Mouse (Mus musculus) embryonic facial prominence, embryonic 11.5 days (tissue): Measurements from ENCODE around the gene Nfe2l2. TPM values are rescaled to one million over a fixed set of nuclear protein-coding genes. Genes with fewer than 3 reads are reported as not detected.

Experiments
- ATAC-seq: fragments of 200-750 bp; cut with Nextera tagmentation; replicated peaks from 2 replicates; pipeline ENCODE4 v1.8.0; 2017; ENCODE audit warnings: low read depth; ENCODE audit not compliant: insufficient number of reproducible peaks, low FRiP score, low TSS enrichment
- DNase-seq: peaks from one replicate; pipeline ENCODE4 v3.0.0-alpha.2; 2015; ENCODE audit warnings: low spot score
- H3K27ac ChIP-seq: fragments of 300-500 bp; sonication (generic); replicated peaks from 2 replicates; pipeline ENCODE4 v1.5.1; 2014; ENCODE audit warnings: mild to moderate bottlenecking, low read depth, low read length, control low read depth
- H3K27me3 ChIP-seq: fragments of 300-500 bp; sonication (generic); 2 replicates; pipeline ENCODE4 v1.6.1; 2014; ENCODE audit warnings: mild to moderate bottlenecking, low read length, moderate library complexity, mixed read lengths; ENCODE audit not compliant: control insufficient read depth, insufficient read depth
- H3K36me3 ChIP-seq: fragments of 300-500 bp; sonication (generic); replicated peaks from 2 replicates; pipeline ENCODE4 v1.6.1; 2014; ENCODE audit warnings: low read depth, mild to moderate bottlenecking, low read length, moderate library complexity, mixed read lengths; ENCODE audit not compliant: control insufficient read depth, insufficient read depth
- H3K4me1 ChIP-seq: fragments of 300-500 bp; sonication (generic); 2 replicates; pipeline ENCODE4 v1.6.1; 2014; ENCODE audit warnings: low read length, mixed read lengths; ENCODE audit not compliant: control insufficient read depth, insufficient read depth
- H3K4me2 ChIP-seq: fragments of 300-500 bp; sonication (generic); 2 replicates; pipeline ENCODE4 v1.6.1; 2014; ENCODE audit warnings: low read depth, mild to moderate bottlenecking, control low read depth, low read length, moderate library complexity
- H3K4me3 ChIP-seq: fragments of 300-500 bp; sonication (generic); 2 replicates; pipeline ENCODE4 v1.5.1; 2014; ENCODE audit warnings: low read depth, low read length, control low read depth
- H3K9ac ChIP-seq: fragments of 300-500 bp; sonication (generic); replicated peaks from 2 replicates; pipeline ENCODE4 v1.6.1; 2014; ENCODE audit warnings: mild to moderate bottlenecking, control low read depth, low read length
- H3K9me3 ChIP-seq: fragments of 300-500 bp; sonication (generic); replicated peaks from 2 replicates; pipeline ENCODE4 v1.6.1; 2016; ENCODE audit warnings: mild to moderate bottlenecking, low read length, inconsistent platforms, mixed read lengths; ENCODE audit not compliant: control insufficient read depth
- WGBS: fragments of 180-500 bp; shearing (Covaris S2); extraction: QIAGEN DNeasy Blood & Tissue Kit; methylation state at CpG from one replicate; pipeline ENCODE4 v1.1.7; 2014; 5-methylcytosine and 5-hydroxymethylcytosine counted together
- polyA plus RNA-seq: library from polyadenylated mRNA; unstranded; fragments of >200 nt; fragmentation: Nextera tagmentation; extraction: Ambion mirVana; gene quantifications from 2 replicates; pipeline ENCODE4 v1.2.1, GENCODE M21; 2014

The Nfe2l2 gene
- polyA plus RNA-seq, 1 experiment from 2014 or later: 49.1 TPM

DNA sequence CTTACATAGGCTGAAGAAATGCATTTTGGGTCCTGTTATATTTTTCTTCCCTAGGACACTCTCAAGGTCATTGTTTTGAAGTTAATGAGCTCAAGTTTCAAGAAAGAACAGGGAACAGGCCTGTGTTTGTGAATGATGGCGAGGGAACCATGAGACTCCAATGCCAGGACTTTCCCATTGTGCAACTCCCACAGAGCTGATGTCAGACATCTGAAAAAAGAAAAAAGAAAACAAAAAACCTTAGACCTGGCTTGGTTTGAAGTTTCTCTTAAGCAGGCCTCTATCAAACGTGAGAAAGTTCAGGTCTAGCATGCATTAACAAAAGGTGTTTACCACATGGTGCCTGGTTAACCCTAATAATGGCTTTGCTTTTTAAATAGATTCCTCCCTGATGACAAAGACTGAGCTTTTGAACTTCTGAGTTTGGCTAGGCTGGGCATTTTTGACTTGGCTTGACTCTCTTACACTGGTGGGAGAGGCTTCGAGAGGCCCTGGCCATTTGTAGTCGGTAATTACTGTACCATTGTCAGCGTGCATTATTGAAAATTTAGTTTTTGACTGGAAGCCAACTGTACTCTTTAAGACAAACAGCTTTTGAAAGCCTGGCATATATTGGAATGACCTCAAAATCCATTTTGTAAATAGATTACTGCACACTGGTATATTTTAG lies 29.9 kb upstream of the Nfe2l2 start:
- H3K27me3 ChIP-seq: no peaks in the 10 kb centered on the region
- H3K4me3 ChIP-seq: no peak overlapping the region
- H3K4me2 ChIP-seq: no peak overlapping the region
- no peaks in the 10 kb centered on the region for H3K36me3 ChIP-seq
- H3K27ac ChIP-seq: no peak overlapping the region
- H3K9ac ChIP-seq: no peak overlapping the region
- DNase-seq: no peak
- no peaks in the 10 kb centered on the region for H3K9me3 ChIP-seq
- whole genome bisulfite sequencing: 77% methylated on average over 5 of the region's 5 CpGs
- no peaks in the 10 kb centered on the region for H3K4me1 ChIP-seq
- no peak for ATAC-seq

DNA sequence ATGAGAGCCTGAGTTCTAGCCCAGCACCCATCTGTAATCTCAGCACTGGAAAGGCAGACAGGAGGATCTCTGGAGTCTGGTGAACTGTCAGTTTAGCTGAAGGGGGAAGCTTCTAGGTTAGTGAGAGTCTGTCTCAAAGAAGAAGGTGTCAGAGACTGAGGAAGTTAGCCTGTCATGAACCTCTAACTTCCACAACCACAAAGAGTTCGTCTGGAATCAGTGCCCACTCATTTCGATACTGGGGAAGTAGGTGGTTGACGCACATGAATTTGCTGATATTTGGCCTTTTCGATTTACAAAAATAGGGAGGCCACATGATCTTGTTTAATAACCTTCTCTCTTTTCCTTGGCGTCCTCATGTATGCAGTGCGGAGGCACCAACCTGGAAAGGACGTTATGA lies 28.7 kb upstream of the Nfe2l2 start:
- H3K9me3 ChIP-seq: no peaks in the 10 kb centered on the region
- DNase-seq: no peak
- ATAC-seq: no peak
- WGBS: 94% methylated on average over 7 of the region's 7 CpGs
- no peak overlapping the region for H3K9ac ChIP-seq
- H3K4me2 ChIP-seq: no peak overlapping the region
- H3K27ac ChIP-seq: no peak overlapping the region
- H3K36me3 ChIP-seq: no peaks in the 10 kb centered on the region
- H3K4me3 ChIP-seq: no peak overlapping the region
- no peaks in the 10 kb centered on the region for H3K4me1 ChIP-seq
- H3K27me3 ChIP-seq: no peaks in the 10 kb centered on the region

DNA sequence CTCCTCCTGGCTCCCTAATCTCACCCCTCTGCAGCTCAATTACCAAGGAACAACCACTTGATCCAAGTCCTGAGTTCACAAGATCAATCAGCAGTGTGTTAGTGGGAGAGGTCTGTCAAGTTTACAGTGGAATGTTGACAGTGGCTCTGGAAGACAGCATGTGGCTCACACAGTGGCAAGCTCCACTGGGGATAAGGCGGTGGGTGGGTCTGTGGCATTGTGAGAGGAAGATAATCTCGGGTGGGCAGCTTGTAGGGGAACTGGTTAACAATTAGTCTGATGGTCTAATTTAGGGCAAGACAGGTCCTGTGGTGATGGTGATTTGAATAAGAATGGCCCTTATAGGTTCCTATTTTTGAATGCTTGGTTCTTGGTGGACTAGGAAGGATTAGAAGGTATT lies 27.5 kb upstream of the Nfe2l2 start:
- Histone ChIP-seq H3K36me3 (no peaks in the 10 kb centered on the region), H3K27me3 (no peaks in the 10 kb centered on the region), H3K27ac (no peak overlapping the region), H3K4me2 (no peak overlapping the region), H3K9ac (no peak overlapping the region), H3K4me3 (no peak overlapping the region), H3K9me3 (no peaks in the 10 kb centered on the region), H3K4me1 (no peaks in the 10 kb centered on the region)
- no peak for DNase-seq
- no peak for ATAC-seq
- 58% methylated on average over 2 of the region's 2 CpGs for WGBS

DNA sequence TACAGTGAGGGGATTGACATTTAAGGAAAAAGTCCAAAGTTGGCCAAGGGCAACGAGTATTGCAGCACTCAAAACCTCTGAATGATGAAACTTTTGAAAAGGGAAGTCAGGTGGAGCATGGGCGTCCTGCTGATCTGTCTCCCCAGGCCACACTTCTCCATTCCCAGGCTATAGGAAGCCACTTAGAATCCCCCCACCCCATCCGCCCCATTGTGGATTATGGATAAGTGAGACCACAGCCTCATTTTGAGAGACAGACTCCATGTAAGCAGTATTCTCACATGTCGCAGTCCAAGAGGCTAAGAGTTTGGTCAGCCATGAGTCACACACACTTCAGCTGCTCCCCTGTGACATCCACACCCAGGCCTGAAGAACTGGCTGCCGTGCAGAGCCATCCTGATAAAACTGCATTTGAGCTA lies 26.8 kb upstream of the Nfe2l2 start:
- no peak for DNase-seq
- Histone ChIP-seq H3K4me2 (no peak overlapping the region), H3K4me1 (no peaks in the 10 kb centered on the region), H3K27me3 (no peaks in the 10 kb centered on the region), H3K36me3 (no peaks in the 10 kb centered on the region), H3K27ac (no peak overlapping the region), H3K9me3 (no peaks in the 10 kb centered on the region), H3K9ac (no peak overlapping the region), H3K4me3 (no peak overlapping the region)
- 72% methylated on average over 5 of the region's 5 CpGs for WGBS
- no peak for ATAC-seq

DNA sequence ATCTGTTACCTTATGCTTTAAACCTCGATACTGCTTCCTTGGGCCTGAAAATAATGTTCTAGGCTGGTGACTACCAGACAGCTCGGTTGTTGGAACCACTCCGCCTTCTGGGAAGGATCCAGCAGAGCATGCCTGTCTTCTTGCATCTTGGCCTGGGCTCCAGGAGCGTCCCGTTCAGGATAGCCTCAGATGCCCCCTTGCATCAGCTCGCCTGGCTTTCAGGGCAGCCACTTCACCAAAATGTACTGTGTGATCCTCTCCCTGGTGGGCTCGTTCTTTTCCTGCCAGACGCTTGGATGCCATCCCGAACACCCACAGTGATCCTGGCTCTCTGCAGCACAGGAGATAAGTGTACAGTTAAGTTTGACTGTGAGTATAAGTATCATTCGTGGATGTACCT lies 25.6 kb upstream of the Nfe2l2 start:
- no peaks in the 10 kb centered on the region for H3K4me1 ChIP-seq
- H3K4me3 ChIP-seq: no peak overlapping the region
- WGBS: 88% methylated on average over 10 of the region's 10 CpGs
- ATAC-seq: no peak
- H3K27me3 ChIP-seq: no peaks in the 10 kb centered on the region
- no peak overlapping the region for H3K4me2 ChIP-seq
- H3K9me3 ChIP-seq: no peaks in the 10 kb centered on the region
- no peak overlapping the region for H3K9ac ChIP-seq
- no peak for DNase-seq
- no peak overlapping the region for H3K27ac ChIP-seq
- no peaks in the 10 kb centered on the region for H3K36me3 ChIP-seq

DNA sequence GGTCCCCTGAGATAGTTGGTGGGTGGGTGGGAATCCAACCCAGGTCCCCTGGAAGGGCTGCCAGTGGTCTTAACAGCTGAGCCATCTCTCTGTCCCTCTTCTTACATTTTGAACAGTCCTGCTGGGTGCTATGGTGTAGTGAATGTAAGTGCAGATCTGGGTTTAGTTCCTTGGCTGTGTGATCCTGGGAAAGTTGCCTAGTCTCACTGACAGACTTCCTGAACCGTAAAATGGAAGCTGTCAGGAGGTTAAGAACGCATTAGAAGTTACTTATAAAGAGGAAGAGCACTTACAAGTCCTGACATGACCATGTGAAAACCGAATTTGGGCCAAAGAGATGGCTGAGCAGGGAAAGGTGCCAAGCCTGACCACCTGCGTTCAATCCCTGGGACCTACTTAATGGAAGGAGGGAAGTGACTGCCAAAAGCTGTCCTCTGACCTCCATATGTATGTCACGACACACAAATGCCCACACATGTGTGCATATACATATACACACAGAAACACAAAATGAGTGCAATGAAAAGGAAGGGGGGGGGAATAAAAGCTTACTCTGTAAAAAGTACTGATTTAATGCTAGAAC lies 20.5 kb upstream of the Nfe2l2 start:
- H3K27me3 ChIP-seq: no peaks in the 10 kb centered on the region
- no peak overlapping the region for H3K27ac ChIP-seq
- no peak overlapping the region for H3K4me2 ChIP-seq
- 80% methylated on average over 5 of the region's 5 CpGs for WGBS
- H3K4me1 ChIP-seq: no peaks in the 10 kb centered on the region
- no peaks in the 10 kb centered on the region for H3K9me3 ChIP-seq
- no peak overlapping the region for H3K9ac ChIP-seq
- DNase-seq (no peak), ATAC-seq (no peak)
- H3K4me3 ChIP-seq: no peak overlapping the region
- no peaks in the 10 kb centered on the region for H3K36me3 ChIP-seq

DNA sequence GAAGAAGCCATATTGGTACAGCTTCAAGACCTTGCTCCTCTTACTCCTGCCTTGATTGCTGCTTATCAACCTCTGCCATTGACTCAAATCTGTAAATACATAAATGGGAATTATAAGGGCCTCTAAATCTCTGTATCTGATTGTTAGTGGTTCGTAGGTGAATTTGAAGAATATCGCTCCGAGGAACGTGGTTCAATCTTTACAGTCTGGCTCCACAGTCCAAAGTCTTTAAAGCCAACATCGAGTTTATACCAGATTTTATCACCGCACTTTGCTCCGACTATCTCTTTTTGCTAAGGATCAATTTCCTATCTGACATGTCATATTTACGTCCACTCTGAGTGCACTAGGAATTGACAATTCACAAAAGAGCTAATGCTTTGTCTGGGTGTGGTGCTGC lies 19.0 kb upstream of the Nfe2l2 start:
- WGBS: 93% methylated on average over 8 of the region's 8 CpGs

DNA sequence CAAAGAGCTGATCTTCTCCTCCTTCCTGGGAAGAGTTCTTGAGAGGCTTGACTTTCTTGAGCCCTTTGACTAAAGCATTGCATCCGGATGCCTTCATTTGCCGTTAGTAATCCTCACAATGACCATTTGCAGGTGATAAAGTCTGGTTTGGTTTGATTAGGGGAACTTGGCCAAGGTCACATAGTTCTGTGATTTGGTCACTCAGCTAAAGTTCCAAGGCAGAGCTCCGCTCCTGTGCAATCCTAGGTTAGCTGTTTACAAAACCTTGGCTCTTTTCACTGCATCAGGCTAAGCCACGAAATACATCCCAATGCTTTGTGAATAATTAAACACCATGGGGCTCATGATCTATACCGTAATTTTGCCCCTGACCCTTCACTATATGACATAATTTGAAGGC lies 18.5 kb upstream of the Nfe2l2 start:
- Histone ChIP-seq H3K4me3 (no peak overlapping the region), H3K36me3 (no peaks in the 10 kb centered on the region), H3K27me3 (no peaks in the 10 kb centered on the region), H3K4me1 (no peaks in the 10 kb centered on the region), H3K27ac (no peak overlapping the region), H3K9ac (no peak overlapping the region), H3K4me2 (no peak overlapping the region), H3K9me3 (no peaks in the 10 kb centered on the region)
- ATAC-seq: no peak
- 86% methylated on average over 5 of the region's 5 CpGs for WGBS
- DNase-seq: no peak

More for the DNA sequence above, 19.0 kb upstream of the Nfe2l2 start:
- no peak overlapping the region for H3K9ac ChIP-seq
- no peak for DNase-seq
- no peaks in the 10 kb centered on the region for H3K36me3 ChIP-seq
- no peak overlapping the region for H3K4me3 ChIP-seq
- H3K9me3 ChIP-seq: no peaks in the 10 kb centered on the region
- H3K27ac ChIP-seq: no peak overlapping the region
- H3K4me2 ChIP-seq: no peak overlapping the region
- ATAC-seq: no peak
- H3K27me3 ChIP-seq: no peaks in the 10 kb centered on the region
- no peaks in the 10 kb centered on the region for H3K4me1 ChIP-seq
